Mouse (Mus musculus) urinary bladder, postnatal 25 days (tissue): ENCODE data around the gene Trim3.

Experiments
- DNase-seq: peaks from one replicate; pipeline ENCODE4 v3.0.0; 2022; ENCODE audit warnings: low spot score

The Trim3 gene

GRCm38 (mm10) chr7:105556406-105556805 is 77.0 kb downstream of the Trim3 start:
- no peak for DNase-seq

DNA sequence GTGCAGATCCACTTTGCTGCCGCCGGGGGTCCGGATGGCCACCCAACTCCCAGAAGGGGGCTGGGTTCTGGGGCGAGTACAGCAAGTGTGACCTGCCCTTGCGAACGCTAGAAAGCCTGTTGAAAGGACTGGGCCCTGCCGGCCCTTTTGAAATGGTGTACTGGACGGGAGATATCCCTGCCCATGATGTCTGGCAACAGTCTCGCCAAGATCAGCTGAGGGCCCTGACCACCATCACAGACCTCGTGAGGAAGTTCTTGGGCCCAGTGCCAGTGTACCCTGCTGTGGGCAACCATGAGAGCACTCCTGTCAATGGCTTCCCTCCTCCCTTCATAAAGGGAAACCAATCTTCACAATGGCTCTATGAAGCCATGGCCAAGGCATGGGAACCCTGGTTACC is 77.8 kb downstream of the Trim3 start:
- no peak for DNase-seq
